Comparison of ENCODE assay signal across 9 mouse cellular contexts in genomic region chr8:26272675-26273414, GRCm38 (mm10).
DNase-seq lines count a peak whose midpoint lies in the region; ATAC-seq lines count a peak whose summit lies in the region.
"Had no signal": no experiment of that assay in that cellular context is flagged by ENCODE, and none has a peak within 500 bp of the region (broad histone marks: within the 10 kb centered on the region; RNA-seq: fewer than 3 reads in every experiment).

No protein-coding gene starts in this region.

- no peaks in the 10 kb centered on the region for H3K36me3 ChIP-seq in heart, embryonic 14.5 days (ENCODE audit: control insufficient read depth, insufficient read depth, low read length)
- no peaks in the 10 kb centered on the region for H3K36me3 ChIP-seq in embryonic facial prominence, embryonic 10.5 days (replicated peaks)
- no peaks in the 10 kb centered on the region for H3K36me3 ChIP-seq in forebrain, embryonic 16.5 days (ENCODE audit: control insufficient read depth, insufficient read depth)
- H3K36me3 ChIP-seq in liver, embryonic 15.5 days (replicated peaks) = no peaks in the 10 kb centered on the region

- H3K4me3 ChIP-seq in heart, embryonic 14.5 days (ENCODE audit: control insufficient read depth in 1 of 2, insufficient read depth in 1 of 2, low read depth in 1 of 2, low read length in 2 of 2) = peak overlapping the region in 1 of 2 experiments; percentile 16; a peak in 2 of 4 replicates
- H3K4me3 ChIP-seq in embryonic facial prominence, embryonic 10.5 days = peak overlapping the region; percentile 34
- H3K4me3 ChIP-seq in forebrain, embryonic 16.5 days (replicated peaks; ENCODE audit: low read length) = no peak overlapping the region
- H3K4me3 ChIP-seq in liver, embryonic 15.5 days (replicated peaks) = no peak overlapping the region

- intact Hi-C loops in heart, postnatal 36 days (cut with DNase I) = loop anchor here (10.0 kb wide), 2 partner anchors 172 to 712 kb away; no protein-coding TSS in a partner anchor

- ATAC-seq in heart, embryonic 14.5 days (ENCODE audit: insufficient number of reproducible peaks, insufficient read depth, low FRiP score, low read depth) = no peak
- no peak for ATAC-seq in forebrain, embryonic 16.5 days
- ATAC-seq in liver, embryonic 15.5 days (ENCODE audit: insufficient read depth) = no peak

- no peak overlapping the region for H3K27ac ChIP-seq in heart, embryonic 14.5 days (replicated peaks in 1 of 2; ENCODE audit: control insufficient read depth in 1 of 2, insufficient read depth in 1 of 2, low read depth in 2 of 2, low read length in 2 of 2)
- H3K27ac ChIP-seq in embryonic facial prominence, embryonic 10.5 days (replicated peaks) = peak overlapping the region; percentile 68; the same call in 1 of the 2 replicates
- H3K27ac ChIP-seq in forebrain, embryonic 16.5 days (ENCODE audit: low read length) = no peak overlapping the region
- no peak overlapping the region for H3K27ac ChIP-seq in liver, embryonic 15.5 days (replicated peaks)
- H3K27ac ChIP-seq: macrophage had no signal

- H3K9me3 ChIP-seq in heart, embryonic 14.5 days (ENCODE audit: control insufficient read depth, low read length) = no peaks in the 10 kb centered on the region
- H3K9me3 ChIP-seq in embryonic facial prominence, embryonic 10.5 days = no peaks in the 10 kb centered on the region
- no peaks in the 10 kb centered on the region for H3K9me3 ChIP-seq in forebrain, embryonic 16.5 days (ENCODE audit: control insufficient read depth, low read length)
- no peaks in the 10 kb centered on the region for H3K9me3 ChIP-seq in liver, embryonic 15.5 days (replicated peaks)

- H3K4me1 ChIP-seq in heart, embryonic 14.5 days (ENCODE audit: control insufficient read depth in 2 of 2, insufficient read depth in 2 of 2, low read length in 2 of 2) = peaks cover 4 to 6% of the 10 kb centered on the region in 2 experiments; a peak in 2 of 4 replicates
- peaks cover 46% of the 10 kb centered on the region for H3K4me1 ChIP-seq in embryonic facial prominence, embryonic 10.5 days
- peaks cover 24% of the 10 kb centered on the region for H3K4me1 ChIP-seq in forebrain, embryonic 16.5 days (replicated peaks; ENCODE audit: control insufficient read depth, insufficient read depth, low read length)
- no peaks in the 10 kb centered on the region for H3K4me1 ChIP-seq in liver, embryonic 15.5 days (replicated peaks)

- H3K9ac ChIP-seq in heart, embryonic 14.5 days (ENCODE audit: low read length) = peak overlapping the region; percentile 23; the same call in 1 of the 2 replicates
- H3K9ac ChIP-seq in forebrain, embryonic 16.5 days (replicated peaks; ENCODE audit: low read depth, low read length) = no peak overlapping the region
- H3K9ac ChIP-seq in liver, embryonic 15.5 days = no peak overlapping the region

- peaks cover 38% of the 10 kb centered on the region for H3K27me3 ChIP-seq in heart, embryonic 14.5 days (ENCODE audit: control insufficient read depth, insufficient read depth, low read length)
- H3K27me3 ChIP-seq in embryonic facial prominence, embryonic 10.5 days (replicated peaks; ENCODE audit: low read depth, poor library complexity, severe bottlenecking) = peaks cover 8% of the 10 kb centered on the region
- H3K27me3 ChIP-seq in forebrain, embryonic 16.5 days (replicated peaks; ENCODE audit: control insufficient read depth, insufficient read depth, low read length) = no peaks in the 10 kb centered on the region
- no peaks in the 10 kb centered on the region for H3K27me3 ChIP-seq in liver, embryonic 15.5 days

- peak overlapping the region; percentile 58 for H3K4me2 ChIP-seq in heart, embryonic 14.5 days (ENCODE audit: low read length)
- peak overlapping the region; percentile 22; the same call in 1 of the 2 replicates for H3K4me2 ChIP-seq in forebrain, embryonic 16.5 days (ENCODE audit: low read length)
- H3K4me2 ChIP-seq in liver, embryonic 15.5 days = peak overlapping the region; percentile 30

- 31% methylated on average over 21 of the region's 21 CpGs for WGBS in heart, embryonic 14.5 days
- 30% methylated on average over 21 of the region's 21 CpGs for WGBS in embryonic facial prominence, embryonic 10.5 days
- WGBS in forebrain, embryonic 16.5 days = 25% methylated on average over 21 of the region's 21 CpGs
- 33% methylated on average over 21 of the region's 21 CpGs for WGBS in liver, embryonic 15.5 days (ENCODE audit: insufficient replicate concordance)

- DNase-seq in heart, postnatal 36 days = no peak
- DNase-seq in embryonic facial prominence, embryonic 10.5 days (ENCODE audit: low spot score) = no peak
- no peak for DNase-seq in gastrocnemius, adult 18-20 months (ENCODE audit: low spot score)
- no peak for DNase-seq in urinary bladder, postnatal 4 days (ENCODE audit: low spot score in 2 of 2)
- no peak for DNase-seq in gastrocnemius, postnatal 10 days
